Mouse (Mus musculus): Measurements from ENCODE around the gene Ntrk1. TPM values are rescaled to one million over a fixed set of nuclear protein-coding genes. Genes with fewer than 3 reads are reported as not detected.

Gene Ntrk1
- polyA plus RNA-seq, 1 experiment from 2014 or later = 0.80 TPM

- H3K4me2 ChIP-seq (ENCODE audit: low read depth, low read length) = no peak overlapping the region
- no peak overlapping the region for H3K27ac ChIP-seq (ENCODE audit: low read depth, low read length)
- peaks cover 67% of the 10 kb centered on the region for H3K36me3 ChIP-seq (ENCODE audit: control insufficient read depth, insufficient read depth, low read length)
- no peak overlapping the region for H3K9ac ChIP-seq (replicated peaks; ENCODE audit: low read depth, low read length)
- no peaks in the 10 kb centered on the region for H3K4me1 ChIP-seq (ENCODE audit: control insufficient read depth, insufficient read depth, low read length)
- no peaks in the 10 kb centered on the region for H3K27me3 ChIP-seq (ENCODE audit: control insufficient read depth, insufficient read depth, low read length)
- 89% methylated on average over 9 of the region's 9 CpGs for WGBS
- ATAC-seq (ENCODE audit: low read depth) = no peak
- no peaks in the 10 kb centered on the region for H3K9me3 ChIP-seq (ENCODE audit: control insufficient read depth, low read length)
- H3K4me3 ChIP-seq (ENCODE audit: low read depth, low read length) = no peak overlapping the region
Observed at GRCm38 (mm10) chr3:87735335-87735734, 59.6 kb downstream of the Ntrk1 start.

- no peak overlapping the region for H3K27ac ChIP-seq (ENCODE audit: low read depth, low read length)
- no peaks in the 10 kb centered on the region for H3K27me3 ChIP-seq (ENCODE audit: control insufficient read depth, insufficient read depth, low read length)
- no peak for ATAC-seq (ENCODE audit: low read depth)
- H3K4me2 ChIP-seq (ENCODE audit: low read depth, low read length) = no peak overlapping the region
- H3K9ac ChIP-seq (replicated peaks; ENCODE audit: low read depth, low read length) = no peak overlapping the region
- H3K36me3 ChIP-seq (ENCODE audit: control insufficient read depth, insufficient read depth, low read length) = peaks cover 67% of the 10 kb centered on the region
- H3K9me3 ChIP-seq (ENCODE audit: control insufficient read depth, low read length) = no peaks in the 10 kb centered on the region
- no peaks in the 10 kb centered on the region for H3K4me1 ChIP-seq (ENCODE audit: control insufficient read depth, insufficient read depth, low read length)
- H3K4me3 ChIP-seq (ENCODE audit: low read depth, low read length) = no peak overlapping the region
- WGBS = 88% methylated on average over 11 of the region's 11 CpGs
Observed at GRCm38 (mm10) chr3:87733984-87734761, 60.8 kb downstream of the Ntrk1 start.

GRCm38 (mm10) chr3:87733098-87733497 lies 61.9 kb downstream of the Ntrk1 start:
- H3K36me3 ChIP-seq (ENCODE audit: control insufficient read depth, insufficient read depth, low read length) = peaks cover 73% of the 10 kb centered on the region
- WGBS = 83% methylated on average over 4 of the region's 4 CpGs
- no peak for ATAC-seq (ENCODE audit: low read depth)
- no peaks in the 10 kb centered on the region for H3K27me3 ChIP-seq (ENCODE audit: control insufficient read depth, insufficient read depth, low read length)
- no peak overlapping the region for H3K4me2 ChIP-seq (ENCODE audit: low read depth, low read length)
- no peak overlapping the region for H3K4me3 ChIP-seq (ENCODE audit: low read depth, low read length)
- H3K9ac ChIP-seq (replicated peaks; ENCODE audit: low read depth, low read length) = no peak overlapping the region
- no peaks in the 10 kb centered on the region for H3K9me3 ChIP-seq (ENCODE audit: control insufficient read depth, low read length)
- no peak overlapping the region for H3K27ac ChIP-seq (ENCODE audit: low read depth, low read length)
- H3K4me1 ChIP-seq (ENCODE audit: control insufficient read depth, insufficient read depth, low read length) = no peaks in the 10 kb centered on the region

GRCm38 (mm10) chr3:87728696-87729095 lies 66.3 kb downstream of the Ntrk1 start:
- H3K4me3 ChIP-seq (ENCODE audit: low read depth, low read length) = no peak overlapping the region
- no peaks in the 10 kb centered on the region for H3K9me3 ChIP-seq (ENCODE audit: control insufficient read depth, low read length)
- H3K27ac ChIP-seq (ENCODE audit: low read depth, low read length) = no peak overlapping the region
- peaks cover 79% of the 10 kb centered on the region for H3K36me3 ChIP-seq (ENCODE audit: control insufficient read depth, insufficient read depth, low read length)
- no peaks in the 10 kb centered on the region for H3K27me3 ChIP-seq (ENCODE audit: control insufficient read depth, insufficient read depth, low read length)
- ATAC-seq (ENCODE audit: low read depth) = no peak
- no peak overlapping the region for H3K4me2 ChIP-seq (ENCODE audit: low read depth, low read length)
- no peaks in the 10 kb centered on the region for H3K4me1 ChIP-seq (ENCODE audit: control insufficient read depth, insufficient read depth, low read length)
- WGBS = 94% methylated on average over 6 of the region's 6 CpGs
- H3K9ac ChIP-seq (replicated peaks; ENCODE audit: low read depth, low read length) = no peak overlapping the region

Other genes starting within 250 kb of the Ntrk1 start
- gene Arhgef11, start 177.6 kb downstream of the Ntrk1 start, polyA plus RNA-seq (2014; fragmentation: Nextera tagmentation; extraction: Ambion mirVana) = 27.1 and 28.6 TPM in 2 replicates
- gene Lrrc71, start 46.5 kb downstream of the Ntrk1 start, polyA plus RNA-seq (2014; fragmentation: Nextera tagmentation; extraction: Ambion mirVana) = 0.52 and 0.77 TPM in 2 replicates
- 0.27 and 3.1 TPM in 2 replicates for gene Insrr, start 1.8 kb upstream of the Ntrk1 start, polyA plus RNA-seq (2014; fragmentation: Nextera tagmentation; extraction: Ambion mirVana)
- 3.6 and 9.1 TPM in 2 replicates for gene Pear1, start 29.1 kb upstream of the Ntrk1 start, polyA plus RNA-seq (2014; fragmentation: Nextera tagmentation; extraction: Ambion mirVana)
- gene Sh2d2a, start 51.6 kb upstream of the Ntrk1 start, polyA plus RNA-seq (2014; fragmentation: Nextera tagmentation; extraction: Ambion mirVana) = not detected in 2 replicates
- gene Prcc, start 90.4 kb upstream of the Ntrk1 start, polyA plus RNA-seq (2014; fragmentation: Nextera tagmentation; extraction: Ambion mirVana) = 16.0 and 16.9 TPM in 2 replicates
- gene Hdgf, start 111.2 kb upstream of the Ntrk1 start, polyA plus RNA-seq (2014; fragmentation: Nextera tagmentation; extraction: Ambion mirVana) = 128 and 151 TPM in 2 replicates
- gene Mrpl24, start 124.3 kb upstream of the Ntrk1 start, polyA plus RNA-seq (2014; fragmentation: Nextera tagmentation; extraction: Ambion mirVana) = 53.5 and 58.9 TPM in 2 replicates
- gene Isg20l2, start 135.2 kb upstream of the Ntrk1 start, polyA plus RNA-seq (2014; fragmentation: Nextera tagmentation; extraction: Ambion mirVana) = 16.1 and 23.1 TPM in 2 replicates
- gene Rrnad1, start 135.6 kb upstream of the Ntrk1 start, polyA plus RNA-seq (2014; fragmentation: Nextera tagmentation; extraction: Ambion mirVana) = 19.7 and 20.6 TPM in 2 replicates
- 45.5 and 103 TPM in 2 replicates for gene Crabp2, start 153.5 kb upstream of the Ntrk1 start, polyA plus RNA-seq (2014; fragmentation: Nextera tagmentation; extraction: Ambion mirVana)
- gene Nes, start 175.9 kb upstream of the Ntrk1 start, polyA plus RNA-seq (2014; fragmentation: Nextera tagmentation; extraction: Ambion mirVana) = 11.1 and 16.7 TPM in 2 replicates
- gene Bcan, start 205.1 kb upstream of the Ntrk1 start, polyA plus RNA-seq (2014; fragmentation: Nextera tagmentation; extraction: Ambion mirVana) = 79.5 and 107 TPM in 2 replicates
- 0.39 and 0.76 TPM in 2 replicates for gene Hapln2, start 232.4 kb upstream of the Ntrk1 start, polyA plus RNA-seq (2014; fragmentation: Nextera tagmentation; extraction: Ambion mirVana)
- gene Gpatch4, start 247.9 kb upstream of the Ntrk1 start, polyA plus RNA-seq (2014; fragmentation: Nextera tagmentation; extraction: Ambion mirVana) = 31.2 and 36.5 TPM in 2 replicates

Data from neural tube, embryonic 14.5 days (tissue).